Mouse (Mus musculus) midbrain, embryonic 14.5 days (tissue): ENCODE data around the gene Mboat1. TPM values are rescaled to one million over a fixed set of nuclear protein-coding genes. Genes with fewer than 3 reads are reported as not detected.

ENCODE experiments used
- ATAC-seq: fragments of 200-750 bp; cut with Nextera tagmentation; 2 replicates; pipeline ENCODE4 v1.8.0; 2017; ENCODE audit warnings: moderate number of reproducible peaks, moderate library complexity; ENCODE audit not compliant: low FRiP score, low TSS enrichment
- DNase-seq: peaks from one replicate; pipeline ENCODE4 v3.0.0-alpha.2; 2015
- H3K27ac ChIP-seq: fragments of 300-500 bp; sonication (generic); replicated peaks from 2 replicates; pipeline ENCODE4 v1.5.1; 2014; ENCODE audit warnings: mild to moderate bottlenecking, low read depth, low read length, moderate library complexity
- H3K27me3 ChIP-seq: fragments of 300-500 bp; sonication (generic); 2 replicates; pipeline ENCODE4 v1.6.1; 2014; ENCODE audit warnings: low read length, control low read depth, mixed read lengths; ENCODE audit not compliant: control insufficient read depth, insufficient read depth
- H3K36me3 ChIP-seq: fragments of 300-500 bp; sonication (generic); 2 replicates; pipeline ENCODE4 v1.6.1; 2014; ENCODE audit warnings: low read length, control low read depth; ENCODE audit not compliant: control insufficient read depth, insufficient read depth
- H3K4me1 ChIP-seq: fragments of 300-500 bp; sonication (generic); 2 replicates; pipeline ENCODE4 v1.6.1; 2014; ENCODE audit warnings: mild to moderate bottlenecking, antibody characterized with exemption, low read length, control low read depth; ENCODE audit not compliant: control insufficient read depth, insufficient read depth
- H3K4me2 ChIP-seq: fragments of 300-500 bp; sonication (generic); 2 replicates; pipeline ENCODE4 v1.6.1; 2014; ENCODE audit warnings: mild to moderate bottlenecking, low read length, moderate library complexity
- H3K4me3 ChIP-seq: fragments of 300-500 bp; sonication (generic); replicated peaks from 2 replicates; pipeline ENCODE4 v1.5.1; 2014; ENCODE audit warnings: low read depth, low read length
- H3K9ac ChIP-seq: fragments of 300-500 bp; sonication (generic); replicated peaks from 2 replicates; pipeline ENCODE4 v1.6.1; 2014; ENCODE audit warnings: mild to moderate bottlenecking, low read length, moderate library complexity
- H3K9me3 ChIP-seq: fragments of 300-500 bp; sonication (generic); 2 replicates; pipeline ENCODE4 v1.6.1; 2016; ENCODE audit warnings: low read length, control low read depth, mixed read lengths; ENCODE audit not compliant: control insufficient read depth
- WGBS: fragments of 180-500 bp; shearing (Covaris S2); extraction: QIAGEN DNeasy Blood & Tissue Kit; methylation state at CpG from one replicate; pipeline ENCODE4 v1.1.7; 2014; 5-methylcytosine and 5-hydroxymethylcytosine counted together
- polyA plus RNA-seq: library from polyadenylated mRNA; unstranded; fragments of >200 nt; fragmentation: Nextera tagmentation; extraction: Ambion mirVana; gene quantifications from 2 replicates; pipeline ENCODE4 v1.2.1, GENCODE M21; 2014

The Mboat1 gene
- polyA plus RNA-seq, 1 experiment from 2014 or later, result 1.9 TPM

- 90% methylated on average over 7 of the region's 7 CpGs for WGBS
- ATAC-seq (no peak), DNase-seq (no peak)
- Histone ChIP-seq H3K4me2 (no peak overlapping the region), H3K4me3 (no peak overlapping the region), H3K27ac (no peak overlapping the region), H3K9me3 (no peaks in the 10 kb centered on the region), H3K4me1 (no peaks in the 10 kb centered on the region), H3K27me3 (no peaks in the 10 kb centered on the region), H3K36me3 (no peaks in the 10 kb centered on the region), H3K9ac (no peak overlapping the region)
Observed at GRCm38 (mm10) chr13:30219597-30219996, 83.3 kb downstream of the Mboat1 start.

DNA sequence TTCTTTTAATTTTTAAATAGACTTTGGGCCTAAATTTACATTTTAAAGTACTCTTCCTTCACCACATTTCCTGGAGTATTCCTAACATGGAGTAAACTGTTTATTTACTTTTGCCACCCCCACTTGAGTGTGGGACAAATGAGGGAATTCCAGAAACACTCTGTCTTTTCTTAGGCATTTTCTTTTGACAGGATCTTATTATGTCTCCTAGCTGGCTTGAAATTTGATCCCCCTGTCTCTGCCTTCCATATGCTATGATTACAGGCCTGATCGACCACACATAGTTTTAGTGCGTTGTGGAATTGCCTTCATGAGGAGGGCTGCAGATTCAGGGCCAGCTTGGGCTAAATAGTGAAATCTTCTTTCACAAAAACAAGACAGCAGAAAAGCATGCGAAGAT lies 85.0 kb downstream of the Mboat1 start:
- Histone ChIP-seq H3K9ac (no peak overlapping the region), H3K4me2 (no peak overlapping the region), H3K4me3 (no peak overlapping the region), H3K27ac (no peak overlapping the region), H3K4me1 (no peaks in the 10 kb centered on the region), H3K27me3 (no peaks in the 10 kb centered on the region), H3K36me3 (no peaks in the 10 kb centered on the region), H3K9me3 (no peaks in the 10 kb centered on the region)
- no peak for ATAC-seq
- no peak for DNase-seq
- 54% methylated on average over 3 of the region's 3 CpGs for WGBS

- H3K9me3 ChIP-seq, result no peaks in the 10 kb centered on the region
- no peak overlapping the region for H3K4me3 ChIP-seq
- no peak overlapping the region for H3K9ac ChIP-seq
- DNase-seq (no peak), ATAC-seq (no peak)
- 94% methylated on average over 10 of the region's 10 CpGs for WGBS
- no peaks in the 10 kb centered on the region for H3K27me3 ChIP-seq
- no peak overlapping the region for H3K4me2 ChIP-seq
- H3K36me3 ChIP-seq, result no peaks in the 10 kb centered on the region
- no peaks in the 10 kb centered on the region for H3K4me1 ChIP-seq
- H3K27ac ChIP-seq, result no peak overlapping the region
Observed at GRCm38 (mm10) chr13:30224114-30224513, 87.8 kb downstream of the Mboat1 start.

GRCm38 (mm10) chr13:30224659-30225058 lies 88.4 kb downstream of the Mboat1 start:
- Histone ChIP-seq H3K4me3 (no peak overlapping the region), H3K4me2 (no peak overlapping the region), H3K36me3 (no peaks in the 10 kb centered on the region), H3K9ac (no peak overlapping the region), H3K9me3 (no peaks in the 10 kb centered on the region), H3K4me1 (no peaks in the 10 kb centered on the region), H3K27me3 (no peaks in the 10 kb centered on the region), H3K27ac (no peak overlapping the region)
- DNase-seq, result no peak
- 96% methylated on average over 6 of the region's 6 CpGs for WGBS
- ATAC-seq, result no peak

DNA sequence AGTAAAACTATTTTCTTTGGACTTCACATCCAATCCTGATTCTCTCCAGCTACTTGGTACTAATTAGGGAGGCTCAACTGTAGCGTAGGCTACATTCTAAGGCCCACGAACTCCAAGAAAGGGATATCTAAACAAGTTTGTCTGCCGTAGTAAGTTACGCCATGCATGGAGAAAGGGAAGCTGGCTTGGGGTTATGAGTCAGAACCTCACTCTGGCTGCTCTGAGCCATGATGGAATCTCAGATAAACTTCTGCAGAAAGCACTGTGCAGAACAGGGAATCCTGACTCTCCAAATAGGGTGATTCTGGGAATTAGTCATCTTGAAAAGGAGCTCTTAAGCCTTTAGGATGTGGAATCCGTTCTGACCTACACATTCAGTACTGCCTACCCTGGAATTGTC lies 92.5 kb downstream of the Mboat1 start:
- no peak overlapping the region for H3K9ac ChIP-seq
- H3K4me2 ChIP-seq, result no peak overlapping the region
- no peaks in the 10 kb centered on the region for H3K36me3 ChIP-seq
- no peaks in the 10 kb centered on the region for H3K4me1 ChIP-seq
- no peaks in the 10 kb centered on the region for H3K27me3 ChIP-seq
- H3K4me3 ChIP-seq, result no peak overlapping the region
- WGBS, result 93% methylated on average over 5 of the region's 5 CpGs
- DNase-seq (no peak), ATAC-seq (no peak)
- no peak overlapping the region for H3K27ac ChIP-seq
- no peaks in the 10 kb centered on the region for H3K9me3 ChIP-seq

DNA sequence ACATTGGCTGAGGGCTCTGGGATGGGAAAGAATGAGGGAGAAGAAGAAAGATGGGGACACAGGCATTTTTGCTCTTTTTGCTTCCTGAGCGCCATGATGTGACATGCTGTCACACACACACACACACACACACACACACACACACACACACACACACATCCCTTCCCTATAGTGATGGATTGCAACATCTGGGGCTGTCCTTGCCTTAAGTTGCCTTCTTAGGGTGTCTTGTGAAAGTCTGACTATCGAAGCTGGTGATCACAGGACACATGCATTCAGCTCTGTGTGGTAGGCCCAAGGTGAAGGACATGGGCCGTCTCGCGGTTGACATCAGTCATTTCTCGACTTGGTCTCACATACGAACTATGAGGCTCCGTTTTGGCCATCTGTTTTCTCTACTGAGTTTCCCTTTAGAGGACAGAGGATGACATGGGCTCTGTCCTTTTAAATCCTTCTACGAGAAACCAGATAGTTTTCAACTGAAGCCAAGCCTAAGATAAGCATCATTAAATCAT lies 93.4 kb downstream of the Mboat1 start:
- ATAC-seq, result no peak
- H3K27me3 ChIP-seq, result no peaks in the 10 kb centered on the region
- H3K9ac ChIP-seq, result no peak overlapping the region
- H3K4me3 ChIP-seq, result no peak overlapping the region
- H3K9me3 ChIP-seq, result no peaks in the 10 kb centered on the region
- H3K27ac ChIP-seq, result no peak overlapping the region
- WGBS, result 90% methylated on average over 9 of the region's 9 CpGs
- H3K4me1 ChIP-seq, result no peaks in the 10 kb centered on the region
- no peak for DNase-seq
- H3K36me3 ChIP-seq, result no peaks in the 10 kb centered on the region
- no peak overlapping the region for H3K4me2 ChIP-seq

DNA sequence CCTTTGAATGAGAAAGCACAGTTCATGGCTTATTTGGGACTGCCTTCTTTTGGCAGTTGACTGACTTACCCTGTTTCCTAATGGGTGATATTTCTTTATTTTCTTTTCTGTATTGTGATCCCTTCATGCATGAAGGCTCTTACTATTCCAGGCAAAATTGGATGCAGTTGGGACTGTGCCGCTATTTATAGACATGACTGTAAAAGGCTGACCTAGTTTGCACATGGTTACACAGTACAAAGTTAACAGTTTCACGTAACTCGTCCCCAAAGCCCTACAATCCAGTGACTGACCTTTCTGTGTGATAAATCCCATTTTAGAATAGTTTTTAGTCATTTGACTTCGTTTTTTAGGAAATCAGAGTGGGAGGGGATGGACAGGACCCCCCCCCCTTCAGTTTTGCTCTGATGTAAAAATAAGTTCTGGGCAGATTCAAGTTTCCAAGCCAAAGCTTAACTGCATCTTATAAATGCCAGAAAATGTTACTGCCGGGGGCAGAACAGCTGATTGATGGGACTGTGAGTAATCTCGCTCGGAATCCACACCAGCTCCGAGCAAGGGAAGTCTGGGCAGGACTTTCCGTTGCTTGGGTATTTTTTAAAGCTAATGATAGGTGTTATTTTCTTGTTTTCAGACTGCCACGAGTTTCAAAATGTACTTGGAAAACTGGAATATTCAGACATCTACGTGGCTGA lies 98.9 kb downstream of the Mboat1 start:
- 84% methylated on average over 11 of the region's 11 CpGs for WGBS
- no peak overlapping the region for H3K4me3 ChIP-seq
- no peak overlapping the region for H3K4me2 ChIP-seq
- no peaks in the 10 kb centered on the region for H3K4me1 ChIP-seq
- no peak for DNase-seq
- no peak for ATAC-seq
- H3K9me3 ChIP-seq, result no peaks in the 10 kb centered on the region
- no peaks in the 10 kb centered on the region for H3K36me3 ChIP-seq
- no peak overlapping the region for H3K9ac ChIP-seq
- H3K27me3 ChIP-seq, result no peaks in the 10 kb centered on the region
- no peak overlapping the region for H3K27ac ChIP-seq

DNA sequence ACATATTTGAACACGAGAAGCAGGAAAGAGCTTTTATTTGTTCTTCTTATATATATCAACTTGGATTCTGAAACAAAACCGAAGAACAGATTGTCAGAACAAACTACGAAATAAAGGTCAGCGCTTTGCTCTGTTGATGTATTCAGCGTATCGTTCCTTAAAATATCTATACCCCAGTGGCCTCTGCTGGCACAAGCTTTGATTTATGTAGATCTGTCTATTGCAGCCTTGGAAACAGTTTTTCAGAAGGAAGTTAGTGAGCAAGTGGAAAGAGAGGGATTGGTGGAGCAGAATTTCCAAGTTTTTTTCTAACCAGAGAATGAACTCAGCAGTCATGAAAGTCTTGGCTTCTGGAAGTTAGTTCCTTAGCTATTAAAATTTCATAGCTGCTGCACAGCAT lies 103.1 kb downstream of the Mboat1 start:
- no peak overlapping the region for H3K9ac ChIP-seq
- no peaks in the 10 kb centered on the region for H3K36me3 ChIP-seq
- H3K9me3 ChIP-seq, result no peaks in the 10 kb centered on the region
- no peaks in the 10 kb centered on the region for H3K4me1 ChIP-seq
- 93% methylated on average over 6 of the region's 6 CpGs for WGBS
- no peak overlapping the region for H3K27ac ChIP-seq
- DNase-seq, result no peak
- no peak overlapping the region for H3K4me2 ChIP-seq
- no peak for ATAC-seq
- H3K4me3 ChIP-seq, result no peak overlapping the region
- no peaks in the 10 kb centered on the region for H3K27me3 ChIP-seq

GRCm38 (mm10) chr13:30245573-30245972 lies 109.3 kb downstream of the Mboat1 start:
- Histone ChIP-seq H3K4me3 (no peak overlapping the region), H3K9ac (no peak overlapping the region), H3K9me3 (no peaks in the 10 kb centered on the region), H3K27ac (no peak overlapping the region), H3K4me1 (no peaks in the 10 kb centered on the region), H3K36me3 (no peaks in the 10 kb centered on the region), H3K27me3 (no peaks in the 10 kb centered on the region), H3K4me2 (no peak overlapping the region)
- 95% methylated on average over 4 of the region's 4 CpGs for WGBS
- ATAC-seq (no peak), DNase-seq (no peak)
